Mouse (Mus musculus) stomach, embryonic 16.5 days (tissue): ENCODE measurements around the gene Camkv. TPM values are rescaled to one million over a fixed set of nuclear protein-coding genes. Genes with fewer than 3 reads are reported as not detected.

Source experiments
- ATAC-seq: fragments of 200-750 bp; cut with Nextera tagmentation; 2 replicates; pipeline ENCODE4 v1.8.0; 2017; ENCODE audit warnings: moderate number of reproducible peaks, moderate TSS enrichment; ENCODE audit not compliant: insufficient read depth, low FRiP score
- H3K27ac ChIP-seq: fragments of 300-500 bp; sonication (generic); 2 replicates; pipeline ENCODE4 v1.5.1; 2014; ENCODE audit warnings: low read length
- H3K27me3 ChIP-seq: fragments of 300-500 bp; sonication (generic); 2 replicates; pipeline ENCODE4 v1.6.1; 2014; ENCODE audit warnings: low read length, control low read depth, mixed read lengths; ENCODE audit not compliant: control insufficient read depth, insufficient read depth
- H3K36me3 ChIP-seq: fragments of 300-500 bp; sonication (generic); 2 replicates; pipeline ENCODE4 v1.6.1; 2014; ENCODE audit warnings: low read length; ENCODE audit not compliant: control insufficient read depth, insufficient read depth
- H3K4me1 ChIP-seq: fragments of 300-500 bp; sonication (generic); 2 replicates; pipeline ENCODE4 v1.6.1; 2014; ENCODE audit warnings: low read length, control low read depth, mixed read lengths; ENCODE audit not compliant: control insufficient read depth, insufficient read depth
- H3K4me2 ChIP-seq: fragments of 300-500 bp; sonication (generic); 2 replicates; pipeline ENCODE4 v1.6.1; 2014; ENCODE audit warnings: low read depth, low read length, mixed read lengths
- H3K4me3 ChIP-seq: fragments of 300-500 bp; sonication (generic); replicated peaks from 2 replicates; pipeline ENCODE4 v1.5.1; 2014; ENCODE audit warnings: mild to moderate bottlenecking, low read length
- H3K9ac ChIP-seq: fragments of 300-500 bp; sonication (generic); 2 replicates; pipeline ENCODE4 v1.6.1; 2014; ENCODE audit warnings: low read length
- H3K9me3 ChIP-seq: fragments of 300-500 bp; sonication (generic); replicated peaks from 2 replicates; pipeline ENCODE4 v1.6.1; 2016; ENCODE audit warnings: low read length, control low read depth; ENCODE audit not compliant: control insufficient read depth
- WGBS: fragments of 180-500 bp; shearing (Covaris S2); extraction: QIAGEN DNeasy Blood & Tissue Kit; methylation state at CpG from one replicate; pipeline ENCODE4 v1.1.7; 2014; 5-methylcytosine and 5-hydroxymethylcytosine counted together
- polyA plus RNA-seq: library from polyadenylated mRNA; unstranded; fragments of >200 nt; fragmentation: Nextera tagmentation; extraction: Ambion mirVana; gene quantifications from 2 replicates; pipeline ENCODE4 v1.2.1, GENCODE M21; 2015

Camkv gene
- polyA plus RNA-seq, 1 experiment from 2014 or later: 2.6 TPM

DNA sequence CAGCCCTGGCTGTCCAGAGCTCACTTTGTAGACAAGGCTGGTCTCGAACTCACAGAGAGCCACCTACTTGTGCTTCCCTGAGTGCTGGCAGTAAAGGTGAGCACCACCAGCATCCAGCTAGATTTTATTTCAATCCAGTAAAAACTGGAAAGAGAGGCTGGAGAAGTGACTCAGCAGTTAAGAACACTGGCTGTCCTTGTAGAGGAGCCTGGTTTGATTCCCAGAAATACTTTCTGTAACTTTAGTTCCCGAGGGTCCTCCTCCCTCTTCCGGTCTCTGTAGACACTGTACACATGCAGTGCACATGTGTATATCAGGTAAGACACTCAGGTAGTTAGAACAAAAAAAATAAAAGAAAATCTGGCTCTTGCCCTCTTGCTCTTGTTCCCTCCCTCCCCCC is 52.5 kb downstream of the Camkv start:
- 65% methylated on average over 3 of the region's 3 CpGs for WGBS
- Histone ChIP-seq H3K4me2 (no peak overlapping the region), H3K4me3 (no peak overlapping the region), H3K9me3 (no peaks in the 10 kb centered on the region), H3K27me3 (no peaks in the 10 kb centered on the region), H3K36me3 (no peaks in the 10 kb centered on the region), H3K9ac (no peak overlapping the region), H3K27ac (no peak overlapping the region), H3K4me1 (peaks cover 21% of the 10 kb centered on the region)
- no peak for ATAC-seq

- Histone ChIP-seq H3K9me3 (no peaks in the 10 kb centered on the region), H3K9ac (no peak within 1 kb of the TSS), H3K4me1 (no peaks in the 10 kb centered on the region), H3K27me3 (no peaks in the 10 kb centered on the region), H3K36me3 (no peaks in the 10 kb centered on the region), H3K4me2 (no peak within 1 kb of the TSS), H3K4me3 (no peak within 1 kb of the TSS), H3K27ac (no peak within 1 kb of the TSS)
- 50% methylated on average over 2 of the region's 2 CpGs for WGBS
- no peak for ATAC-seq
These were observed 56.7 kb downstream of the Camkv start, which contains the start of gene Cdhr4 for GRCm38 (mm10) chr9:107992197-107992596. TSS of gene Cdhr4 (plus strand) at chr9:107992497.

- no peaks in the 10 kb centered on the region for H3K27me3 ChIP-seq
- WGBS: 86% methylated on average over 11 of the region's 11 CpGs
- no peaks in the 10 kb centered on the region for H3K4me1 ChIP-seq
- no peaks in the 10 kb centered on the region for H3K36me3 ChIP-seq
- H3K4me2 ChIP-seq: no peak overlapping the region
- no peaks in the 10 kb centered on the region for H3K9me3 ChIP-seq
- H3K4me3 ChIP-seq: no peak overlapping the region
- H3K9ac ChIP-seq: no peak overlapping the region
- H3K27ac ChIP-seq: no peak overlapping the region
- ATAC-seq: no peak
These were observed 57.5 kb downstream of the Camkv start for GRCm38 (mm10) chr9:107993013-107993412.

DNA sequence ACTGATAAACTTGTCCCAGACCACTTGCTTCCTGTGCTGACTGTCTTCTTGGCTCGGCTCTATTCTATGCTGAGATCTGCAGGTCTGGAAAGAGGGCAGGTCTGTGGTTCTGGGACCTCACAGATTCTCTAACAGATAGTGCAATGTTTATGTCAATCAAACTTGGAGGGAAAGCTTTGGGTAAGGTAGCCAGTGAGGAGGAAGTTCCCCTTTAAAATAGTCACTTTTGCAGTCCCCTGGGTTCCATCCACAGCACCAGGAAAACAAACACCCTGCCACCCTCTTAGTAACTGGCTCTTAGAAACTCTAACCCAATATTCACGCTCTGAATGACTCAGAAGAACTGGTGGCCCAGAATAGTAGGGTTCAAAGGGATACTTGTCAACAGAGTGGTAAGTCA is 59.0 kb downstream of the Camkv start:
- WGBS: 53% methylated on average over 2 of the region's 2 CpGs
- Histone ChIP-seq H3K4me2 (no peak overlapping the region), H3K27me3 (no peaks in the 10 kb centered on the region), H3K27ac (no peak overlapping the region), H3K36me3 (no peaks in the 10 kb centered on the region), H3K4me1 (no peaks in the 10 kb centered on the region), H3K9me3 (no peaks in the 10 kb centered on the region), H3K4me3 (no peak overlapping the region), H3K9ac (no peak overlapping the region)
- no peak for ATAC-seq

DNA sequence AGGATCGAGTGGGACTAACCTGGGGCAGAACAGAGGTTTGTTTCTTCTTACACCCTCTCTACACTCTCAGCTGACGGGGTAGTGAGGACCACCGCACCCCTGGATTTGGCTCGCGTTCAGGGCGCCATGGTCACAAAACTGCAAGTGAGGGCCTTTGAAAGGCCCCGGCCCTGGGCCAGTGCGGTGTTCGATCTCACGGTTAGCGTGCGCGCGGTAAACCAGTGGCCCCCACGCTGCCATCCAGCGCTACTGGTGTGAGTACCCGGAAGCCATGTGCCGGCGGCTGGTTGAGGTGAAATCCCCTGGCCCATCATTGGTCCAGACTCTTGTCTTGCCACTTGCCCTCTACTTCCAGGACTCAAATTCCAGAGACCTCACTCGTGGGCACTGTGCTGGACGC is 60.0 kb downstream of the Camkv start:
- Histone ChIP-seq H3K27me3 (no peaks in the 10 kb centered on the region), H3K9me3 (no peaks in the 10 kb centered on the region), H3K4me1 (no peaks in the 10 kb centered on the region), H3K9ac (no peak overlapping the region), H3K4me2 (no peak overlapping the region), H3K27ac (no peak overlapping the region), H3K36me3 (no peaks in the 10 kb centered on the region), H3K4me3 (no peak overlapping the region)
- ATAC-seq: no peak
- 91% methylated on average over 21 of the region's 21 CpGs for WGBS

GRCm38 (mm10) chr9:107996049-107996448 is 60.6 kb downstream of the Camkv start, which contains the start of gene Gm20662:
TSS of gene Gm20662 (plus strand) at chr9:107996349.
- Histone ChIP-seq H3K27me3 (no peaks in the 10 kb centered on the region), H3K9ac (no peak within 1 kb of the TSS), H3K36me3 (no peaks in the 10 kb centered on the region), H3K4me1 (no peaks in the 10 kb centered on the region), H3K4me3 (no peak within 1 kb of the TSS), H3K4me2 (no peak within 1 kb of the TSS), H3K27ac (no peak within 1 kb of the TSS), H3K9me3 (no peaks in the 10 kb centered on the region)
- ATAC-seq: no peak
- 91% methylated on average over 5 of the region's 5 CpGs for WGBS

Other genes with a start within 250 kb of the Camkv start
- gene Sema3f, start 225.2 kb upstream of the Camkv start, polyA plus RNA-seq: 15.1 and 16.8 TPM in 2 replicates
- gene Rbm5, start 164.7 kb upstream of the Camkv start, polyA plus RNA-seq: 183 and 187 TPM in 2 replicates
- gene Rbm6, start 62.4 kb upstream of the Camkv start, polyA plus RNA-seq: 63.7 and 71.2 TPM in 2 replicates
- 23.2 and 26.7 TPM in 2 replicates for gene Mon1a, start 47.5 kb upstream of the Camkv start, polyA plus RNA-seq
- 15.8 and 17.9 TPM in 2 replicates for gene Mst1r, start 28.8 kb upstream of the Camkv start, polyA plus RNA-seq
- gene Actl11, start 7.2 kb upstream of the Camkv start, polyA plus RNA-seq: not detected in 2 replicates
- 16.4 and 20.4 TPM in 2 replicates for gene Traip, start 14.5 kb downstream of the Camkv start, polyA plus RNA-seq
- gene Uba7, start 39.8 kb downstream of the Camkv start, polyA plus RNA-seq: 34.8 and 40.0 TPM in 2 replicates
- gene Gm20661, start 47.4 kb downstream of the Camkv start, polyA plus RNA-seq: 5.9 and 7.5 TPM in 2 replicates
- 42.6 and 42.7 TPM in 2 replicates for gene Inka1, start 50.2 kb downstream of the Camkv start, polyA plus RNA-seq
- gene Cdhr4, start 56.8 kb downstream of the Camkv start, polyA plus RNA-seq: 12.2 and 12.7 TPM in 2 replicates
- gene Gm20662, start 60.7 kb downstream of the Camkv start, polyA plus RNA-seq: 0.52 and 0.67 TPM in 2 replicates
- 50.5 and 50.6 TPM in 2 replicates for gene Ip6k1, start 66.8 kb downstream of the Camkv start, polyA plus RNA-seq
- 49.3 and 56.1 TPM in 2 replicates for gene Gmppb, start 113.6 kb downstream of the Camkv start, polyA plus RNA-seq
- gene Amigo3, start 117.5 kb downstream of the Camkv start, polyA plus RNA-seq: 3.9 and 4.5 TPM in 2 replicates
- 7.8 and 8.7 TPM in 2 replicates for gene Mst1, start 144.8 kb downstream of the Camkv start, polyA plus RNA-seq
- 31.2 and 32.8 TPM in 2 replicates for gene Rnf123, start 147.7 kb downstream of the Camkv start, polyA plus RNA-seq
- 75.1 and 82.7 TPM in 2 replicates for gene Apeh, start 158.9 kb downstream of the Camkv start, polyA plus RNA-seq